Mouse (Mus musculus) limb, embryonic 10.5 days (tissue): ENCODE results near the gene Ncapg2. TPM values are rescaled to one million over a fixed set of nuclear protein-coding genes. Genes with fewer than 3 reads are reported as not detected.
A peak's percentile ranks its signal among the peaks of the same experiment; 100 is the strongest.

Source experiments
- DNase-seq: peaks from one replicate; pipeline ENCODE4 v3.0.0-alpha.2; 2017; ENCODE audit warnings: low spot score
- H3K27ac ChIP-seq: fragments of 300-500 bp; sonication (generic); 2 replicates; pipeline ENCODE4 v1.5.1; 2016; ENCODE audit warnings: mild to moderate bottlenecking
- H3K27me3 ChIP-seq: fragments of 300-500 bp; sonication (generic); 2 replicates; pipeline ENCODE4 v1.6.1; 2016; ENCODE audit warnings: low read depth, mild to moderate bottlenecking; ENCODE audit not compliant: poor library complexity, severe bottlenecking
- H3K36me3 ChIP-seq: fragments of 300-500 bp; sonication (generic); 2 replicates; pipeline ENCODE4 v1.6.1; 2016; ENCODE audit warnings: mild to moderate bottlenecking, moderate library complexity
- H3K4me1 ChIP-seq: fragments of 300-500 bp; sonication (generic); 2 replicates; pipeline ENCODE4 v1.6.1; 2016
- H3K4me3 ChIP-seq: fragments of 300-500 bp; sonication (generic); 2 replicates; pipeline ENCODE4 v1.5.1; 2016; ENCODE audit warnings: mild to moderate bottlenecking, moderate library complexity
- H3K9me3 ChIP-seq: fragments of 300-500 bp; sonication (generic); replicated peaks from 2 replicates; pipeline ENCODE4 v1.6.1; 2016; ENCODE audit warnings: mild to moderate bottlenecking
- WGBS: fragments of 180-500 bp; shearing (Covaris S2); methylation state at CpG from one replicate; pipeline ENCODE4 v1.1.7; 2016; 5-methylcytosine and 5-hydroxymethylcytosine counted together
- polyA plus RNA-seq: library from polyadenylated mRNA; unstranded; fragments of >200 nt; fragmentation: Nextera tagmentation; extraction: Ambion mirVana; gene quantifications from 2 replicates; pipeline ENCODE4 v1.2.1, GENCODE M21; 2016

The Ncapg2 gene
- polyA plus RNA-seq = 53.0 and 63.5 TPM in 2 replicates

DNA sequence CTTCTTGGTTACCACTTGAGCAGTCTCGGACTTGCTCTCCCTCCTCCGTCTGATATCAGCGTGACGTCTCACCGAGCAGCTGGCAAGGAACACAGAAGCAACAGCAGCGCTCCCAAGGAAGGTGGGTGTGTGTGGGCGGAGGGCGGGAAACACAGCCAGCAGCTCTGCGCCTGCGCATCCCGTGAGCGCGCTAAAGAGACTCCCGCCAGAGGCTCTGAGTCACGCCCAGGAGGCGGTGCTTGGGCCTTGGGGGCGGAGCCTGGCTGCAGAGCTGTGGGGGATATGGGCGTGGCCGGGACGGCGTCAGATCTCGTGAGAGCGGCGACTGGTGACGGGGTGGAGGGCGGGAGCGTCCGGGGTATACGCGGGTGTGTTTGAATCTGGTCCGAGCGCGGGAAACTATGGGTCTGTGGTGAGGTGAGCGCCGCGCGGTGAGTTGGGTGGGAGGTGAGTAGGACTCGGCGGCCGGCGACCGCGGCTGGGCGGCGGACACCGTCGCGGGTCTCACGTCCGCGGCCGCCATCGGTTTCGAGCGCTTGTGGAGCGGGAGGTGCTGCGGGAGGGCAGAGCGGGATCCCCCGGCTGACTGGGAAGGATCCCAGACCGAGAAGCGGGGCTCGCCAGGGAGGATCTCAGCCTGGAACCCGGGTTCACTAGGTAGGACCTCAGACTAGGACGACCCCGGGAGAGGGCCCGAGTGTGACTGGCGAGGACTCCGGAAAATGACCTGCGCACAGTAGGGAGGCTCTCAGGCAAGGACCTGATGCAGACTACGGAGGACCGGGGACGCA is at the start of gene Ncapg2:
TSS of gene Ncapg2 (plus strand) at position 358 of the 791 bp plus-strand sequence.
- peak within 1 kb of the TSS; percentile 80 for H3K4me3 ChIP-seq
- H3K9me3 ChIP-seq = peaks cover 17% of the 10 kb centered on the region; the same call in 1 of the 2 replicates
- H3K27ac ChIP-seq = peak within 1 kb of the TSS; percentile 89
- H3K27me3 ChIP-seq = no peaks in the 10 kb centered on the region
- peak; percentile 99 for DNase-seq
- under 1% methylated on average over 71 of the region's 72 CpGs for WGBS
- H3K36me3 ChIP-seq = peaks cover 73% of the 10 kb centered on the region
- peaks cover 9% of the 10 kb centered on the region for H3K4me1 ChIP-seq

DNA sequence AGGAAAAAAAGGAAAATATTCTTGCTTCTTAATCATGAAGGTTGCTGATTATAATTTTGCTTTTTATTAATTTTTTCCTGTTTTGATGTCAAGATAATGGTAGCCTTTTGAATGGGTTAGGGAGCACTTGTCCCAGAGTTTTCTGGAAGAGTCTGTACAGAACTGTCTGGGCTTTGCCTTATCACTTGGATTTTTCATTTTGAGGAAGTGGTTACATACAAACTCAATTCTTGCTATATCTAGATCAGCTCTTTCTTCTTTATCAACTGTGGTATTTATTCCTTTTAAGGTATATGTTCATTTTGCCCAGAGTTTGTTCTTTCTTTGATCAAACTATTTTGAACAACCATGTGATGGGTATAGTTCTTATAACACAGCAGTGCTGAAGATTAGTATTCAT is 43.1 kb upstream of the Ncapg2 start:
- H3K4me1 ChIP-seq = no peaks in the 10 kb centered on the region
- H3K4me3 ChIP-seq = no peak overlapping the region
- DNase-seq = no peak
- no peaks in the 10 kb centered on the region for H3K27me3 ChIP-seq
- no peaks in the 10 kb centered on the region for H3K9me3 ChIP-seq
- H3K36me3 ChIP-seq = peaks cover 46% of the 10 kb centered on the region
- no peak overlapping the region for H3K27ac ChIP-seq

DNA sequence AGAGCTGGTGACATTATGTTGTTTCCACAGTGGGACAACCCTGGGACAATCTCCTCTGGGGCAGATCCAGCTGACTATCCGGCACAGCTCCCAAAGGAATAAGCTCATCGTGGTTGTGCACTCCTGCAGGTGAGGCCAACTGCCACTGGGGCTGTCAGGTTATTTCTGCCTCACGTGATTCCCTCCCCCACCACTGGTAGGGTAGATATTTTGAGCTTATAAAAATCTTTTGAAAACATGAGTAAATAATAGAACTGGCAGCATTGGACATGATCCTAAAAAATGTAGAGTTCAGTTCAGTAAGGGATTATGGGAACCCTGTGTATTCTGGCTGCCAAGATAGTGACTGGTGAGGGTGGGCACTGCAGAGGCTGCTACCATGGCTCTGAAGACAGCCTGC is 38.3 kb upstream of the Ncapg2 start:
- no peaks in the 10 kb centered on the region for H3K4me1 ChIP-seq
- H3K9me3 ChIP-seq = no peaks in the 10 kb centered on the region
- no peak overlapping the region for H3K27ac ChIP-seq
- no peak overlapping the region for H3K4me3 ChIP-seq
- peaks cover 30% of the 10 kb centered on the region for H3K36me3 ChIP-seq
- no peak for DNase-seq
- no peaks in the 10 kb centered on the region for H3K27me3 ChIP-seq
- WGBS = 90% methylated on average over 3 of the region's 3 CpGs

DNA sequence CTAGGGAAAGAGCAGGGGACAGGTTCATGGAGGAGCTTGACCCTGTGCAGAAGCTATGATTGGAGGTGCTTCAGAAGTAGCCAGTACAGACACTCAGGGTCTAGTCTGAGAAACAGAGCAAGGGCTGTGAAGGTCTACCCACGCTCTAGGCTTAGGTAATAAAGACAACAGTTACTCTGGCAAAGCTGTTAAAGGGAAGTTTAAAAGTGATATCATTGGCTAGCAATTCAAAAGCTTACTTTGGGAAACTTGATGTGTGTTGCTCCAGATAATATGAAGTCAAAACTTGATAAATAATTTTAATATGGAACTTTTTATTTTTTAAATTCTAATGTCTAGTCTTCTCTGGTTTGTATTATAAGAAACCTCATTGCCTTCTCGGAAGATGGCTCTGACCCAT is 37.9 kb upstream of the Ncapg2 start:
- Histone ChIP-seq H3K4me1 (no peaks in the 10 kb centered on the region), H3K9me3 (no peaks in the 10 kb centered on the region), H3K27me3 (no peaks in the 10 kb centered on the region), H3K36me3 (peaks cover 30% of the 10 kb centered on the region), H3K27ac (no peak overlapping the region), H3K4me3 (no peak overlapping the region)
- DNase-seq = no peak
- 90% methylated on average over 2 of the region's 2 CpGs for WGBS

DNA sequence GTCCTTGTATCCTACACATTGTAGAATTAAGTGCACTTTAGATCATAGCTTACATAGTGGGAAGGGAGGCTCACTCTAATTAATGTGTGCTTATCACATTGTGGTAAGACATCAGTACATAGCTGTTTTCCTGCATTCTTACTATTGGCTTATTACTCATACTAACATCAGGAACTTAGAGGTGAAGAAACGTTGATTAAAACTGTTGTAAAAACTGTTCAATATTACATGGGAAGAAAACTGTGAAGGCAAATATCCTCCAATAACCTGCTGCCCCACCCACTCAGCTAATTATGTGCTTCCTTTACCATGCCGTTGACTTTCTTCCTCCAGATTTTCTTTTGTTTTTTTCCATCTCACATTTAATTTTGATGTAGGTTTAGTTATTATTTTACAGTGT is 36.3 kb upstream of the Ncapg2 start:
- H3K4me1 ChIP-seq = no peaks in the 10 kb centered on the region
- no peak for DNase-seq
- H3K4me3 ChIP-seq = no peak overlapping the region
- H3K9me3 ChIP-seq = no peaks in the 10 kb centered on the region
- 84% methylated on average over 2 of the region's 2 CpGs for WGBS
- H3K36me3 ChIP-seq = peaks cover 25% of the 10 kb centered on the region
- no peak overlapping the region for H3K27ac ChIP-seq
- no peaks in the 10 kb centered on the region for H3K27me3 ChIP-seq

DNA sequence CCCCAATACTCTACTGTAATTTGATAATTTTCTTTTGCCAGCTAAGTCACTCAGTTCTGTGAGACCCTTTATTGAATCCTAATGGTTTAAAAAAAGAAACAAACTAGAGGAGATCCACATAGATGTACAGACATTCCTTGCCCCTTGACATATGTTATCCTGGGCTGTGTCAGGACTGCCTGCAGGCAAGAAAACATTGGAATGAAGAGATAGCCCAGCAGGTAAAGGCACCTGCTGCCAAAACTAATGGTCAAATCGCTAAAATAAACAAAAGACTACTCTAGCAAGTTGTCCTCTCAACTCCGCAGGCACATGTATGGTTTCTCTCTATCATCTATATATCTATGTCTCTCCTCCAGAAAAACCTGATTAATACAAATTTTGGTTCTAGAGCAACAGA is 22.1 kb upstream of the Ncapg2 start:
- no peak for DNase-seq
- H3K4me1 ChIP-seq = no peaks in the 10 kb centered on the region
- no peaks in the 10 kb centered on the region for H3K9me3 ChIP-seq
- H3K27me3 ChIP-seq = no peaks in the 10 kb centered on the region
- H3K36me3 ChIP-seq = no peaks in the 10 kb centered on the region
- 81% methylated on average over 2 of the region's 2 CpGs for WGBS
- H3K27ac ChIP-seq = no peak overlapping the region
- H3K4me3 ChIP-seq = no peak overlapping the region

DNA sequence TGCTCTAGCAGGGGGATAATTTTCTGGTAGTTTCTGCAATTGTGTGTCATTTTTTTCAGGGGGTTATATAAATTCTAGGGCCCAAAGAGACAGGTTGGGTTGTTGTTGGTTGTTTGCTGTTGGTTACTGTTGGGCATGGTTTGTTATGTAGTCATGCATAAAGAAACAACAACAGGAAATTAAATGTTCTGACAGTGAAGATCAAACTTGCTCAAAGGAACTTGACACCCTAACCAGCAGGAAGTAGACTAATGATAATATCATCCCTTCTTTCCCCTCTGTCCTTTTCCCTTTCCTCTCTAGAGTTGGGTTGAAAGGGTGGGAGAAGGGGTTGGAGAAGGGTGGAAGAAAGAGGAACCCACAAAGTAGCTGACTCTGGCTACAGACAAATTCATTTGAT is 21.2 kb upstream of the Ncapg2 start:
- no peaks in the 10 kb centered on the region for H3K27me3 ChIP-seq
- no peaks in the 10 kb centered on the region for H3K36me3 ChIP-seq
- no peak overlapping the region for H3K4me3 ChIP-seq
- no peak for DNase-seq
- no peak overlapping the region for H3K27ac ChIP-seq
- H3K4me1 ChIP-seq = no peaks in the 10 kb centered on the region
- H3K9me3 ChIP-seq = no peaks in the 10 kb centered on the region

DNA sequence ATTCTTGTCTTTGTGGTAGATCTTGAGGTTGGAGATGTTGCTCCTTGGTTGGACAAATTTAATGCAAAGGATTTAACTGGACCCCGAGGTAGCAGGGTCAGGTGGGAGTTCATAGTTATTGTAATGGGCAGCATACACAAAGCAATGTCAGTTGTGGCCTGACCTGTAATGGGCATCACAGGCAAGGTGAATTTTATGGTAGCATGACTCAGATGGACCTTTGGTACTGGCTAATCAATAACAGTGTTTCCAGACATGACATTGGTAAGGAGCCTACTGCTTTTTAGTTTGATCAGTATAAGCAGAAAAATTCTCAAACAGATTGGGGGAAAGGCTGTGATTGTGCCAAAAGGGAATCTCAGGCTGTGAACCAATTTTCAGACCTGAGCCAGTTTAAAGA is 18.4 kb upstream of the Ncapg2 start:
- no peak for DNase-seq
- Histone ChIP-seq H3K36me3 (no peaks in the 10 kb centered on the region), H3K4me1 (no peaks in the 10 kb centered on the region), H3K4me3 (no peak overlapping the region), H3K9me3 (no peaks in the 10 kb centered on the region), H3K27me3 (no peaks in the 10 kb centered on the region), H3K27ac (no peak overlapping the region)
- WGBS = 100% methylated on average over 1 of the region's 1 CpGs

DNA sequence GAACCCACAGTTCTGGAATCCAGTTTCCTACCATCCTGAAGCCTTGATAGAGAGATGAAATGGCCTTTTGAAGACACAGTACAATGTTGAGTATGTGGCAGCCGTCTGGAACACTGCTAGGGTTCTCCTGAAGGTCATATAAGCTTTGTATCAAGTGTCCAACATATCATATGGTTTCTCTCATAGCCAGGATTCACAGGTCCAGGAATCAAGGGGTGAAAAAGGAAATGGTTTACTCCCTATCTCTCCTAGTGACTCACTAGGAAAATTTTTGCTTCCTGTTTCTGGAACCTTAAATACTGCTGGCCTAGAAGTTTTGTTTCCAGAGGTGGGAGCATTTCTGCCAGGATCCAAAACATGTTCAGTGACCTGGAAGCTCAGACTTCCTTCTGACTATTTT is 15.3 kb upstream of the Ncapg2 start:
- H3K4me3 ChIP-seq = no peak overlapping the region
- no peaks in the 10 kb centered on the region for H3K9me3 ChIP-seq
- no peaks in the 10 kb centered on the region for H3K36me3 ChIP-seq
- 55% methylated on average over 1 of the region's 1 CpGs for WGBS
- no peaks in the 10 kb centered on the region for H3K4me1 ChIP-seq
- H3K27me3 ChIP-seq = no peaks in the 10 kb centered on the region
- DNase-seq = no peak
- no peak overlapping the region for H3K27ac ChIP-seq

DNA sequence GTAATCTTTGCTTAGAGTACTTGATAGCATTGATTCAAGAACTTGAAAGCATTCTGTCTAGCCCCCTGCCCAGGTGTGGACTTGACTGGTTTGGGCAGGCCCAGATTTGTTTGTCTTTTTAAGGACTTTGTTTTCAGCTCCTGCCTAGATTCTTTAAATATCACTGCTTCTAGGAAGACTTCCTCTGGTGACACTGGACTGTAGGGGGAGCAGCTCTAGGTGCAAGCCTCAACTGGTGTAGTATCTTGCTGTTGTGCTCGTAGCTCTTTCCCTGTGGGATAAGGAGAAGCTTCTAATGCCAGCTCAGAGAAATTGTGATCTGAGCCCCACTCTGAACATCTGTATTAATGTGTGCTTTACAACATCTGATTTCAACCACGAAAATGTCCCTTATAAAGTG is 10.9 kb upstream of the Ncapg2 start:
- H3K27me3 ChIP-seq = no peaks in the 10 kb centered on the region
- no peaks in the 10 kb centered on the region for H3K4me1 ChIP-seq
- 78% methylated on average over 2 of the region's 2 CpGs for WGBS
- H3K9me3 ChIP-seq = no peaks in the 10 kb centered on the region
- peaks cover 6% of the 10 kb centered on the region for H3K36me3 ChIP-seq
- no peak for DNase-seq
- H3K27ac ChIP-seq = no peak overlapping the region
- no peak overlapping the region for H3K4me3 ChIP-seq

DNA sequence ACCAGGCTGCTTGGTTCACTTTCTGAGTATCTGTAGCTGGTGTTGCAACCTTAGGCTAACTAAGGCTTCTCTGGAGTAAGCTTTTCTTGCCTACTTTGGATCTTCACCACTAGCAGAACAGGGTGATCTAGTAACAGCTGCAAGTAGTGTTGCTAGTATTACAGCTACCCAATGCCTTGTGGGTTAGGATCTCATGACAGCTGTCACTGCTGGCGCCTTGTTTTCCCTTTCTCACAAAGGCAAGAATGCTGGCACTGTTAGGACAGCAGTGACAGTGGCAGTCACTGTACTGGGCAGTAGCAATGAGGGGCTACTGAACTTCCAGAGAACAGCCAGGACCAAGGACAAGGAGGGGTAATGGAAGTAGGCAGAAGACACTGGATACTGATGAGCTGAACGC is 9.9 kb upstream of the Ncapg2 start:
- H3K27me3 ChIP-seq = no peaks in the 10 kb centered on the region
- no peak overlapping the region for H3K27ac ChIP-seq
- H3K36me3 ChIP-seq = peaks cover 8% of the 10 kb centered on the region
- H3K9me3 ChIP-seq = no peaks in the 10 kb centered on the region
- H3K4me1 ChIP-seq = no peaks in the 10 kb centered on the region
- DNase-seq = no peak
- 85% methylated on average over 2 of the region's 2 CpGs for WGBS
- H3K4me3 ChIP-seq = no peak overlapping the region

DNA sequence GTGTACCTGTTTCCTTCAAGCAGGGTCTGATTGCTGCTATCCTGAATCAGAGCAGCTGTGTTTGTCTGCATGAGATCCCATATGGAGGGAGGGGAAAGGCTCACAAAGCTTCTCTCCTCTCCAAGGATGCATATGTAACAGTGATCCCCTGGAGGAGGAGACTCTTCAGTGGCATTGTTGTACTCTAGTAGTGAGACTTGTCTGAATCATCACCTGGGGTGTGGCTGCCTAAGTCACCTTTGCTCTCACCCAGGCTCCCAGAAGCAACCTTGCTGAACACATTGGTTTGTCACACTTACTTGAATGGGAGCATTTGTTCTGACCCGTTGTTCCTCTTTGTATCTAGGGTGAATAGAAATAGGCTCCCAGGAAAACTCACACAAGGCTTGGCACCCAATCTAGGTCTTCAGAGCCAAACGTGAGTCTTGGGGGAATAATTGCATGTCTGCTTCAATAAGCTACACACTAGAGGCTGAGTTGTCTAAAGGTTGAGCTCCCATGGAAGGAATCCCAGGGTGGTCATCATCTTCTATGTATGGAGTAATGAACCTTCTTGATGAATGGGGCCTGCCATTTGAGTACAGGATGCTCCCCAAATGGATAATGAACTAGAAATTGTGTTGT is 9.0 kb upstream of the Ncapg2 start:
- 84% methylated on average over 2 of the region's 2 CpGs for WGBS
- no peak for DNase-seq
- no peaks in the 10 kb centered on the region for H3K9me3 ChIP-seq

DNA sequence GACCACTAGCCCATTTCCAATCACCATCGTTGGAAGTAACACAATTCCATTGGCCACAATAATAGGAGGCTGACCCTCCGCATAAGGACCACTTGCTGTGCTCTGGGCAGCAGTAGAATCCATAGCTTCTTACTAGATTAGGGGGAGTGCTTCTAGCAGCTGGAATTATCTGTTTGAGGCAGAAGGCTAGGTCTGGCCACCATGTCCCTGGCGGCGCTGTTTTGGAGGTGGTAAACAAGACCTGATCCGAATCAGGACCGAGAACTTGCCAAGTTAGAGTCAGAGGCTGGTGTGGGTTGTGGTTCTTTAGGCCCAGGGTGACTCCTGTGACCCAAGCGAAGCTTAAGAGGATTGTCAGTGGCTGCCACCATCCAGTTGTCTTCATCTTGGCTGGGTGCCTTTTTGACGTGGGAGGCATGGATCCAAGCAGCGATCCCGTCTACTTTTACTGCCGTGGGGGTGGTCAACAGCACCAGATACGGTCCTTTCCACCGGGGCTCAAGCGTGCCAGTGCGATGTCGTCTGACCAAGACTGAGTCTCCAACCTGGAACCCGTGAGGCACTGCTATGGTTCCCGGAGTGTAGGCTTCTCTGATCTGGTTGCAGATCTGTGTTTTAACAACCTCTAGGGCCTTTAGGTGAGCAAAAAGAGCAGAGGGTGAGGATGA is 1.1 kb upstream of the Ncapg2 start:
- 96% methylated on average over 18 of the region's 18 CpGs for WGBS
- no peaks in the 10 kb centered on the region for H3K27me3 ChIP-seq
- H3K4me3 ChIP-seq = peak overlapping the region; percentile 80
- H3K4me1 ChIP-seq = peaks cover 9% of the 10 kb centered on the region
- H3K9me3 ChIP-seq = peaks cover 17% of the 10 kb centered on the region; the same call in 1 of the 2 replicates
- peak overlapping the region; percentile 89 for H3K27ac ChIP-seq
- H3K36me3 ChIP-seq = peaks cover 66% of the 10 kb centered on the region
- peak; percentile 32 for DNase-seq

More for the DNA sequence above, 9.0 kb upstream of the Ncapg2 start:
- Histone ChIP-seq H3K4me3 (no peak overlapping the region), H3K4me1 (no peaks in the 10 kb centered on the region), H3K36me3 (peaks cover 15% of the 10 kb centered on the region), H3K27me3 (no peaks in the 10 kb centered on the region), H3K27ac (no peak overlapping the region)
